Mouse (Mus musculus): ENCODE measurements around the gene Trnau1ap.

Gene Trnau1ap

GRCm38 (mm10) chr4:132329115-132329834 lies at the start of gene Trnau1ap:
Gene Trnau1ap, minus strand, starts transcription at chr4:132329538.
- peak; percentile 90 for DNase-seq (ENCODE audit: low read depth, low spot score)

GRCm38 (mm10) chr4:132373820-132374219 lies 44.5 kb upstream of the Trnau1ap start:
- no peak for DNase-seq (ENCODE audit: low read depth, low spot score)

GRCm38 (mm10) chr4:132369953-132370750 lies 40.8 kb upstream of the Trnau1ap start:
- DNase-seq (ENCODE audit: low read depth, low spot score) = peak; percentile 81

- no peak for DNase-seq (ENCODE audit: low read depth, low spot score)
Measured at GRCm38 (mm10) chr4:132367480-132368201, 38.3 kb upstream of the Trnau1ap start.

GRCm38 (mm10) chr4:132365450-132366060 lies 36.2 kb upstream of the Trnau1ap start:
- no peak for DNase-seq (ENCODE audit: low read depth, low spot score)

GRCm38 (mm10) chr4:132363487-132363886 lies 34.1 kb upstream of the Trnau1ap start:
- no peak for DNase-seq (ENCODE audit: low read depth, low spot score)

GRCm38 (mm10) chr4:132359510-132359909 lies 30.2 kb upstream of the Trnau1ap start:
- no peak for DNase-seq (ENCODE audit: low read depth, low spot score)

GRCm38 (mm10) chr4:132356170-132356569 lies 26.8 kb upstream of the Trnau1ap start:
- DNase-seq (ENCODE audit: low read depth, low spot score) = peak; percentile 12

GRCm38 (mm10) chr4:132355403-132355802 lies 26.1 kb upstream of the Trnau1ap start:
- no peak for DNase-seq (ENCODE audit: low read depth, low spot score)

GRCm38 (mm10) chr4:132354571-132354970 lies 25.2 kb upstream of the Trnau1ap start:
- peak; percentile 53 for DNase-seq (ENCODE audit: low read depth, low spot score)

GRCm38 (mm10) chr4:132353481-132353885 lies 24.1 kb upstream of the Trnau1ap start, which contains the start of gene Rcc1:
Gene Rcc1, minus strand, starts transcription at chr4:132353605.
- peak; percentile 95 for DNase-seq (ENCODE audit: low read depth, low spot score)

- peak; percentile 40 for DNase-seq (ENCODE audit: low read depth, low spot score)
Measured at GRCm38 (mm10) chr4:132352739-132353138, 23.4 kb upstream of the Trnau1ap start.

GRCm38 (mm10) chr4:132351401-132351800 lies 22.1 kb upstream of the Trnau1ap start:
- peak; percentile 13 for DNase-seq (ENCODE audit: low read depth, low spot score)

- DNase-seq (ENCODE audit: low read depth, low spot score) = peak; percentile 6
Measured at GRCm38 (mm10) chr4:132350854-132351253, 21.5 kb upstream of the Trnau1ap start.

- peak; percentile 24 for DNase-seq (ENCODE audit: low read depth, low spot score)
Measured at GRCm38 (mm10) chr4:132350123-132350740, 20.9 kb upstream of the Trnau1ap start.

GRCm38 (mm10) chr4:132349495-132350122 lies 20.3 kb upstream of the Trnau1ap start:
- DNase-seq (ENCODE audit: low read depth, low spot score) = peak; percentile 48

GRCm38 (mm10) chr4:132346661-132347060 lies 17.3 kb upstream of the Trnau1ap start:
- peak; percentile 80 for DNase-seq (ENCODE audit: low read depth, low spot score)

- DNase-seq (ENCODE audit: low read depth, low spot score) = no peak
Measured at GRCm38 (mm10) chr4:132346261-132346660, 16.9 kb upstream of the Trnau1ap start.

- DNase-seq (ENCODE audit: low read depth, low spot score) = no peak
Measured at GRCm38 (mm10) chr4:132345843-132346212, 16.5 kb upstream of the Trnau1ap start.

- peak; percentile 92 for DNase-seq (ENCODE audit: low read depth, low spot score)
Measured at GRCm38 (mm10) chr4:132345135-132345842, 16.0 kb upstream of the Trnau1ap start.
